Mouse (Mus musculus) hindbrain, embryonic 11.5 days (tissue): ENCODE results near the gene Pip5k1b. TPM values are rescaled to one million over a fixed set of nuclear protein-coding genes. Genes with fewer than 3 reads are reported as not detected.

ENCODE experiments used
- ATAC-seq: fragments of 200-750 bp; cut with Nextera tagmentation; 2 replicates; pipeline ENCODE4 v1.8.0; 2017; ENCODE audit warnings: mild to moderate bottlenecking, moderate TSS enrichment, moderate library complexity; ENCODE audit not compliant: low FRiP score
- DNase-seq: peaks from one replicate; pipeline ENCODE4 v3.0.0-alpha.2; 2015; ENCODE audit warnings: low spot score
- H3K27ac ChIP-seq: fragments of 300-500 bp; sonication (generic); 2 replicates; pipeline ENCODE4 v1.5.1; 2014; ENCODE audit warnings: mild to moderate bottlenecking, low read depth, low read length
- H3K27me3 ChIP-seq: fragments of 300-500 bp; sonication (generic); 2 replicates; pipeline ENCODE4 v1.6.1; 2014; ENCODE audit warnings: mild to moderate bottlenecking, low read length, moderate library complexity, mixed read lengths; ENCODE audit not compliant: control insufficient read depth, insufficient read depth
- H3K36me3 ChIP-seq: fragments of 300-500 bp; sonication (generic); 2 replicates; pipeline ENCODE4 v1.6.1; 2014; ENCODE audit warnings: mild to moderate bottlenecking, low read length, moderate library complexity, mixed read lengths; ENCODE audit not compliant: control insufficient read depth, insufficient read depth
- H3K4me1 ChIP-seq: fragments of 300-500 bp; sonication (generic); replicated peaks from 2 replicates; pipeline ENCODE4 v1.6.1; 2014; ENCODE audit warnings: low read length, mixed read lengths; ENCODE audit not compliant: control insufficient read depth, insufficient read depth
- H3K4me2 ChIP-seq: fragments of 300-500 bp; sonication (generic); replicated peaks from 2 replicates; pipeline ENCODE4 v1.6.1; 2014; ENCODE audit warnings: mild to moderate bottlenecking, low read depth, low read length
- H3K4me3 ChIP-seq: fragments of 300-500 bp; sonication (generic); 2 replicates; pipeline ENCODE4 v1.5.1; 2014; ENCODE audit warnings: low read depth, low read length
- H3K9ac ChIP-seq: fragments of 300-500 bp; sonication (generic); 2 replicates; pipeline ENCODE4 v1.6.1; 2014; ENCODE audit warnings: low read depth, low read length
- H3K9me3 ChIP-seq: fragments of 300-500 bp; sonication (generic); 2 replicates; pipeline ENCODE4 v1.6.1; 2016; ENCODE audit warnings: low read length; ENCODE audit not compliant: control insufficient read depth
- WGBS: fragments of 180-500 bp; shearing (Covaris S2); extraction: QIAGEN DNeasy Blood & Tissue Kit; methylation state at CpG from one replicate; pipeline ENCODE4 v1.1.7; 2014; 5-methylcytosine and 5-hydroxymethylcytosine counted together
- polyA plus RNA-seq: library from polyadenylated mRNA; unstranded; fragments of >200 nt; fragmentation: Nextera tagmentation; extraction: Ambion mirVana; gene quantifications from 2 replicates; pipeline ENCODE4 v1.2.1, GENCODE M21; 2014

Gene Pip5k1b
- polyA plus RNA-seq, 1 experiment from 2014 or later = 2.0 TPM

- WGBS = 90% methylated on average over 5 of the region's 5 CpGs
- Histone ChIP-seq H3K4me2 (no peak overlapping the region), H3K27me3 (no peaks in the 10 kb centered on the region), H3K9me3 (no peaks in the 10 kb centered on the region), H3K36me3 (no peaks in the 10 kb centered on the region), H3K27ac (no peak overlapping the region), H3K4me1 (no peaks in the 10 kb centered on the region), H3K4me3 (no peak overlapping the region), H3K9ac (no peak overlapping the region)
- ATAC-seq (no peak), DNase-seq (no peak)
These were observed 55.2 kb downstream of the Pip5k1b start for GRCm38 (mm10) chr19:24500431-24500830.

GRCm38 (mm10) chr19:24499291-24499690 lies 56.4 kb downstream of the Pip5k1b start:
- Histone ChIP-seq H3K27me3 (no peaks in the 10 kb centered on the region), H3K4me3 (no peak overlapping the region), H3K4me2 (no peak overlapping the region), H3K9me3 (no peaks in the 10 kb centered on the region), H3K36me3 (no peaks in the 10 kb centered on the region), H3K27ac (no peak overlapping the region), H3K9ac (no peak overlapping the region), H3K4me1 (no peaks in the 10 kb centered on the region)
- ATAC-seq (no peak), DNase-seq (no peak)
- WGBS = 79% methylated on average over 3 of the region's 3 CpGs

- no peak for DNase-seq
- Histone ChIP-seq H3K9ac (no peak overlapping the region), H3K4me3 (no peak overlapping the region), H3K27me3 (no peaks in the 10 kb centered on the region), H3K9me3 (no peaks in the 10 kb centered on the region), H3K4me2 (no peak overlapping the region), H3K4me1 (no peaks in the 10 kb centered on the region), H3K27ac (no peak overlapping the region), H3K36me3 (no peaks in the 10 kb centered on the region)
- no peak for ATAC-seq
- 91% methylated on average over 4 of the region's 4 CpGs for WGBS
These were observed 61.8 kb downstream of the Pip5k1b start for GRCm38 (mm10) chr19:24493887-24494286.

- 22% methylated on average over 3 of the region's 3 CpGs for WGBS
- Histone ChIP-seq H3K9me3 (no peaks in the 10 kb centered on the region), H3K27ac (no peak overlapping the region), H3K36me3 (no peaks in the 10 kb centered on the region), H3K4me1 (no peaks in the 10 kb centered on the region), H3K4me3 (no peak overlapping the region), H3K27me3 (no peaks in the 10 kb centered on the region), H3K4me2 (no peak overlapping the region), H3K9ac (no peak overlapping the region)
- DNase-seq = no peak
- no peak for ATAC-seq
These were observed 63.8 kb downstream of the Pip5k1b start for GRCm38 (mm10) chr19:24491824-24492223.

- Histone ChIP-seq H3K4me1 (no peaks in the 10 kb centered on the region), H3K4me2 (no peak overlapping the region), H3K27me3 (no peaks in the 10 kb centered on the region), H3K27ac (no peak overlapping the region), H3K36me3 (no peaks in the 10 kb centered on the region), H3K4me3 (no peak overlapping the region), H3K9ac (no peak overlapping the region), H3K9me3 (no peaks in the 10 kb centered on the region)
- 70% methylated on average over 5 of the region's 5 CpGs for WGBS
- ATAC-seq (no peak), DNase-seq (no peak)
These were observed 65.4 kb downstream of the Pip5k1b start for GRCm38 (mm10) chr19:24490275-24490674.

- 81% methylated on average over 8 of the region's 8 CpGs for WGBS
- Histone ChIP-seq H3K9ac (no peak overlapping the region), H3K9me3 (no peaks in the 10 kb centered on the region), H3K4me1 (no peaks in the 10 kb centered on the region), H3K36me3 (no peaks in the 10 kb centered on the region), H3K4me3 (no peak overlapping the region), H3K4me2 (no peak overlapping the region), H3K27ac (no peak overlapping the region), H3K27me3 (no peaks in the 10 kb centered on the region)
- no peak for DNase-seq
- ATAC-seq = no peak
These were observed 69.0 kb downstream of the Pip5k1b start for GRCm38 (mm10) chr19:24486433-24487296.

- Histone ChIP-seq H3K27me3 (no peaks in the 10 kb centered on the region), H3K4me3 (no peak overlapping the region), H3K9me3 (no peaks in the 10 kb centered on the region), H3K4me1 (no peaks in the 10 kb centered on the region), H3K4me2 (no peak overlapping the region), H3K36me3 (no peaks in the 10 kb centered on the region), H3K9ac (no peak overlapping the region), H3K27ac (no peak overlapping the region)
- no peak for DNase-seq
- no peak for ATAC-seq
- WGBS = 52% methylated on average over 4 of the region's 4 CpGs
These were observed 71.0 kb downstream of the Pip5k1b start for GRCm38 (mm10) chr19:24484612-24485194.

GRCm38 (mm10) chr19:24480916-24481315 lies 74.8 kb downstream of the Pip5k1b start:
- DNase-seq = no peak
- 77% methylated on average over 2 of the region's 2 CpGs for WGBS
- Histone ChIP-seq H3K36me3 (no peaks in the 10 kb centered on the region), H3K9me3 (no peaks in the 10 kb centered on the region), H3K9ac (no peak overlapping the region), H3K27me3 (no peaks in the 10 kb centered on the region), H3K27ac (no peak overlapping the region), H3K4me2 (no peak overlapping the region), H3K4me1 (peaks cover 2% of the 10 kb centered on the region; the same call in 1 of the 2 replicates), H3K4me3 (no peak overlapping the region)
- ATAC-seq = no peak
